Mouse (Mus musculus) ES-Bruce4 (cell line): ENCODE measurements around the gene Ccn5. TPM values are rescaled to one million over a fixed set of nuclear protein-coding genes. Genes with fewer than 3 reads are reported as not detected.

Experiments
- H3K27ac ChIP-seq: 2 replicates; pipeline ENCODE4 v1.5.1; 2012; ENCODE audit warnings: low read length, inconsistent platforms; ENCODE audit not compliant: insufficient read depth
- H3K27me3 ChIP-seq: 2 replicates; pipeline ENCODE4 v1.6.1; 2012; ENCODE audit warnings: mild to moderate bottlenecking, low read length, inconsistent platforms; ENCODE audit not compliant: control insufficient read depth, poor library complexity, insufficient read depth, severe bottlenecking
- H3K36me3 ChIP-seq: 2 replicates; pipeline ENCODE4 v1.6.1; 2012; ENCODE audit warnings: inconsistent platforms, mild to moderate bottlenecking, low read length, moderate library complexity; ENCODE audit not compliant: control insufficient read depth, poor library complexity, insufficient read depth, severe bottlenecking
- H3K4me1 ChIP-seq: one replicate; pipeline ENCODE4 v1.8.1; 2011; ENCODE audit warnings: low read length; ENCODE audit not compliant: control insufficient read depth, insufficient read depth
- H3K4me3 ChIP-seq: 2 replicates; pipeline ENCODE4 v1.5.1; 2011; ENCODE audit warnings: low read depth, mild to moderate bottlenecking, low read length
- H3K9ac ChIP-seq: 2 replicates; pipeline ENCODE4 v1.6.1; 2012; ENCODE audit warnings: low read depth, mild to moderate bottlenecking, inconsistent platforms; ENCODE audit not compliant: poor library complexity, severe bottlenecking
- H3K9me3 ChIP-seq: replicated peaks from 2 replicates; pipeline ENCODE4 v1.6.1; 2012; ENCODE audit warnings: mild to moderate bottlenecking, low read length, inconsistent platforms; ENCODE audit not compliant: control insufficient read depth, poor library complexity, insufficient read depth, severe bottlenecking
- CTCF ChIP-seq: IDR thresholded peaks from one replicate; pipeline ENCODE4 v1.8.1; 2011; ENCODE audit warnings: low read depth, low read length
- EP300 ChIP-seq: IDR thresholded peaks from 2 replicates; pipeline ENCODE4 v1.6.1; 2011; ENCODE audit warnings: low read depth, low read length; ENCODE audit not compliant: insufficient read depth
- POLR2A ChIP-seq: IDR thresholded peaks from one replicate; pipeline ENCODE4 v1.8.1; 2011; ENCODE audit warnings: low read length; ENCODE audit not compliant: insufficient read depth
- polyA plus RNA-seq: library from polyadenylated mRNA; stranded (reverse); fragments of >200 nt; gene quantifications from 2 replicates; pipeline ENCODE4 v1.2.4, GENCODE M21; 2011; ENCODE audit warnings: low read depth; ENCODE audit not compliant: missing spikeins, insufficient read depth, insufficient read length

The Ccn5 gene
- polyA plus RNA-seq, 1 experiment = 1.2 TPM

DNA sequence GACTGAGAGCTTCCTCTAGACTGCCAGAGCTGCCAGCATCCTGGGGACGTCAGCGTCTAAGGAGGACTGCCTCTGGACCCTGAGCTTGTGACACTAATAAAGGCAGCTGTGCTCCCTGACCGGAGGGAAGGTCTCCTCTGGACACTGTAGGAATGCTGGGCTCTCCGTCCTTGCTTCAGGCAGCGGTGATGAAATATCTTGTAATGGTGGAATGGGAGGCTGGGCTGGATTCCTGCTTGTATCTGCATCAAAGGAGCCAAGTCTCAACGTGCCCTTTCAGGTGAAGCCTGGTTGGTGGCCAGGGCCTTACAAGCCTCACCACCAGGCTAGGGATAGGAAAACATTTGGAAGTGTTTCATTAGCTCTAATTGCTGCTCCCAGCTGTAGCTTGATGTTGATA is 33.6 kb upstream of the Ccn5 start:
- no peak overlapping the region for H3K27ac ChIP-seq
- TF ChIP-seq POLR2A = no peak
- TF ChIP-seq CTCF = no peak
- no peak for TF ChIP-seq EP300

DNA sequence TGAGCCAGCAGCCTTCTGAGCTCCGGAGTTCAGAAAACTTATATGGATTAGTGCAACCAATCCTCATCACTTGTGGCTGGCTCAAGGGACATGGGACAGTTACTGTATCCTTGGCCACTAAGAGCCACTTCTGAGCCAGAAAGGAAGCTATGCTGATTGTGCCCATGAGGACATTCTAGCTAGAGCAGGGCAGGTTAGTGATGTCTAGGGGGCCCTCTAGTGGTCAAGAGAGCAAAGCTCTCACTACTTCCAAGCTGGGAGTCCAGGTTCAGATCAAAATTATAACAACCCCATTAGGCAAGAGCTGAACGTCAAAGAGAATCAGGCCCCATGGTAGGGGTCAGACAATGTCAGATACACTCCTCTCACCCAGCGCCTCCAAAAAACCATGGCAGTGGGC is 33.0 kb upstream of the Ccn5 start:
- no peaks in the 10 kb centered on the region for H3K27me3 ChIP-seq
- H3K4me1 ChIP-seq = no peaks in the 10 kb centered on the region
- TF ChIP-seq CTCF (peak; percentile 47), EP300 (no peak)
- no peaks in the 10 kb centered on the region for H3K36me3 ChIP-seq
- no peak overlapping the region for H3K4me3 ChIP-seq
- no peak overlapping the region for H3K27ac ChIP-seq
- H3K9me3 ChIP-seq = no peaks in the 10 kb centered on the region
- H3K9ac ChIP-seq = no peak overlapping the region

More for the DNA sequence above, 33.6 kb upstream of the Ccn5 start:
- H3K36me3 ChIP-seq = no peaks in the 10 kb centered on the region
- H3K9ac ChIP-seq = no peak overlapping the region
- H3K27me3 ChIP-seq = no peaks in the 10 kb centered on the region
- H3K4me3 ChIP-seq = no peak overlapping the region
- H3K4me1 ChIP-seq = no peaks in the 10 kb centered on the region
- no peaks in the 10 kb centered on the region for H3K9me3 ChIP-seq

DNA sequence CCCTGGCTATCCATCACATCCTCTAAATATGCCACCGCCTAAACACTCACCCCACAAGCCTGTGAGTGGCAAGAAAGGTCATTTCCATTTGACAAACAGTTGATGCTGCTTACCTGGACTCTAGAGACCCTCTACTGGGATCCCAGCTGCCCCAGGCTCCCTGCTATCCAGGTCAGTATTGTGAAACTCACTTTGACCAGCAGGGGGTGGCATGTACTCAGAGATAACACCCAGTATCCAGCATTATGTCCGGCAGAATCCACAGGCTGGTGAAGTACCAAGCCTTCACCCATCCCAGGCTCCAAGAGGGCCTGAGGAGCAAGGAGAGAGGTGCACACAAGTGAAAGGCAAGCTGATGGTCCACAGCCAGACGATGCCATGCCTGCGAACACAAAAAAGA is 32.2 kb upstream of the Ccn5 start:
- no peaks in the 10 kb centered on the region for H3K9me3 ChIP-seq
- H3K36me3 ChIP-seq = no peaks in the 10 kb centered on the region
- no peak overlapping the region for H3K4me3 ChIP-seq
- H3K4me1 ChIP-seq = no peaks in the 10 kb centered on the region
- no peaks in the 10 kb centered on the region for H3K27me3 ChIP-seq
- H3K27ac ChIP-seq = no peak overlapping the region
- TF ChIP-seq CTCF (peak; percentile 49), POLR2A (no peak)
- no peak overlapping the region for H3K9ac ChIP-seq

DNA sequence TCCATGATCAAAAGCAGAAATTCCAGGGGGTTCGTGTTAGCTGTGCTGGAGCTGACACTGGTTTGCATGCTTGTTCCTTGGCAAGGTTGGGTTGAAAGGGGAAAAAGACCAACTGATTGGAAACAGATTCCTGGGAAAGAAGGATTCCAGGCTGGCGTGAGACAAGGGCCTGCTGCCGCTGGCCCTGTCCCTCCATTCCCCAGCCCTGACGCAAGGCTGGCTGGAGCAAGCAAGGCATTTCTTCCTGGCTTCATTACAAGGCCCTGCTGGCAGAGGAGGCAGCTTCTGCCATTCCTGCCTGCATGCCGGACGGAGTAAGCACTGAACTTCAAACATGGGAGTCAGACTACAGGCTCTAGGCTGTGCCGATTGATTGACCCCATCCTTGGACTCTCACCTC is 22.2 kb upstream of the Ccn5 start:
- TF ChIP-seq EP300 (no peak), POLR2A (no peak), CTCF (no peak)
- H3K4me3 ChIP-seq = no peak overlapping the region
- no peaks in the 10 kb centered on the region for H3K27me3 ChIP-seq

DNA sequence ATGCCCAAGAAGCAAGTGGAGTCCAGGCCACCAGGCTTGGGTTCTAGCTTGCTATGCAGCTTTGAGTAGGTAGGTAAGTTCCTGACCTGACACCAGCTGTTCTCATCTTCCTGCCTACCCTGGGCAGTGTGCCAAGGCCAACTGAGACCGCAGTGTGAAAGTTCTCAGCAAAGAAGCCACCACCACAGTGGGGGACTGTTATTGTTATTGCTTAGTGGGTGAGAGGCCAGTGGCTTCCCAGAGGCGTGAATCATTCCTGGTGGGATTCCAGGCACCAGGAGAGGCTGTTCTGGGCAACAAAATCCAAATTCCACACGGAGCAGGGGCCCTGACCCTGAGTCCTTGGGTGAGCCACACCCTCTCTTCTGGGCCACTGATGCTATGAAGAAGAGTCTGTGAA is 19.8 kb upstream of the Ccn5 start:
- no peaks in the 10 kb centered on the region for H3K4me1 ChIP-seq
- H3K4me3 ChIP-seq = no peak overlapping the region
- H3K27me3 ChIP-seq = no peaks in the 10 kb centered on the region
- TF ChIP-seq CTCF (no peak), EP300 (no peak), POLR2A (no peak)
- H3K9me3 ChIP-seq = peaks cover 9% of the 10 kb centered on the region; the same call in 1 of the 2 replicates
- H3K9ac ChIP-seq = no peak overlapping the region
- no peak overlapping the region for H3K27ac ChIP-seq
- H3K36me3 ChIP-seq = no peaks in the 10 kb centered on the region

More for the DNA sequence above, 22.2 kb upstream of the Ccn5 start:
- Histone ChIP-seq H3K36me3 (no peaks in the 10 kb centered on the region), H3K4me1 (no peaks in the 10 kb centered on the region), H3K9ac (no peak overlapping the region), H3K27ac (no peak overlapping the region), H3K9me3 (peaks cover 9% of the 10 kb centered on the region; the same call in 1 of the 2 replicates)

DNA sequence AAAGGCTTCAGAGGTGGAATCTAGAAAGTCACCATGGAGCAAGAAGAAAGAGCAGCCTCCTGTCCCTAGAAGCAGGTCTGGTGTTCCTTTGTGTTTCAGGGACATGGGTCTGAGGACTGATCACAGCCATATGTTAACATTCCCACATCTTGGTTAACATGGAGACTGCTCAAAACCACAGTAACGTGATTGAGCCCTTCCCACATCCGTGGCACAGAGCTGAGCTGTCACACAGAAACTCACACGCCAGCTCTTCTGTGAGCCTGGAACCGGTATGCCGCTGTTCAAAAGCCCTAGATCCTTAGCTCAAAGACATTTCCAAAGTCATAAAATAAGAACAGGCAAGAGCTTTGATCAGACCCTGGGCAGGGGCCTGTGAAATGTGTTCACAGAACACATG is 19.3 kb upstream of the Ccn5 start:
- no peak for TF ChIP-seq EP300
- no peak for TF ChIP-seq POLR2A
- no peak for TF ChIP-seq CTCF
- Histone ChIP-seq H3K27ac (no peak overlapping the region), H3K4me1 (no peaks in the 10 kb centered on the region), H3K9ac (no peak overlapping the region), H3K36me3 (no peaks in the 10 kb centered on the region), H3K9me3 (peaks cover 3% of the 10 kb centered on the region; the same call in 1 of the 2 replicates), H3K4me3 (no peak overlapping the region), H3K27me3 (no peaks in the 10 kb centered on the region)
